Mouse (Mus musculus): Measurements from ENCODE around the gene Psma7. TPM values are rescaled to one million over a fixed set of nuclear protein-coding genes. Genes with fewer than 3 reads are reported as not detected.
A peak's percentile ranks its signal among the peaks of the same experiment; 100 is the strongest.

Gene Psma7
- polyA plus RNA-seq, 1 experiment from 2014 or later: 423 TPM

DNA sequence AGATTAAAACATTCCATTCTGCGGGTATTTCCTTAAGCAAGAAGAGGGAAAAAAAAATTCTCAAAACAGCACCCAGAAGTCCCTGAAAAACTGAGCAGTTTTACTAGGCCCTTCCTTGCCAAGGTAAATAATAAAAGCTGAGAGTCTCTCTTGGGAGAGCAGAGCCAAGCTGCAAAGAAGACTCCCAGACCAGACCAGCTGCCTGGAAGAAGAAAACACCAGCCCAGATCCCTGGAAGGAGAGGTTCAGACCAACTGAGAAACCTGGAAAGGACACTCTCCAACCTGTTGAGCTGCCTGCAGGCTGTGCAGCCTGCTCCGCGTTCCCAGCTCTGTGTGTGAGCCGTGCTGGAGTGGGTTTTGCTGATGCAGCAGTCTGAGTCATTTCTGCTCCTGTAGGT is 24.6 kb downstream of the Psma7 start:
- Histone ChIP-seq H3K4me3 (ENCODE audit: low read depth, low read length) (no peak overlapping the region), H3K9me3 (ENCODE audit: control insufficient read depth) (no peaks in the 10 kb centered on the region), H3K4me2 (replicated peaks; ENCODE audit: low read depth) (no peak overlapping the region), H3K27me3 (replicated peaks; ENCODE audit: control insufficient read depth, insufficient read depth, low read length) (peaks cover 6% of the 10 kb centered on the region; the same call in 1 of the 2 replicates), H3K4me1 (replicated peaks; ENCODE audit: control insufficient read depth, insufficient read depth, low read length) (no peaks in the 10 kb centered on the region), H3K9ac (ENCODE audit: low read depth, low read length) (no peak overlapping the region), H3K27ac (ENCODE audit: low read depth, low read length) (no peak overlapping the region), H3K36me3 (ENCODE audit: control insufficient read depth, insufficient read depth) (no peaks in the 10 kb centered on the region)
- 49% methylated on average over 4 of the region's 4 CpGs for WGBS
- ATAC-seq: no peak
- no peak for TF ChIP-seq CTCF (IDR thresholded peaks at IDR 0.05; ENCODE audit: low read depth)

DNA sequence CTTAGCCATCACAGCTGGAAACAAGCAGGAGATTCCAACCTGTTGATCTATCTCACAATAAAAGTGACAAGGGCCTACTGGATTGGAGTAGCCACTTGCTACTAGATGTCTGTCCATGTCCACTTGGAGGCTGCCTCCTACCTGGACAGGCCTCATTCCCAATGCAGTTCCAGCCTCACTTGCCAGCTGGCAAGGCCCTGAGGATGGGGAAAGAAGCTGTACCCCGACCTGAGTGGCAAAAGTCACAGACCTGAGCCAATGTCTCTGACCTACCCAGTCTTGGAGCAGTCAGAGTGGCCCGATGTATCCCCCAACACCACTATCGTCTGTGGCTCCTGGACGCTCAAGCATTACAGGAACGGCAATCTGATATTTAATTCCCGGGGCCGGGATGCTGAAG is 28.5 kb downstream of the Psma7 start:
- Histone ChIP-seq H3K36me3 (ENCODE audit: control insufficient read depth, insufficient read depth) (no peaks in the 10 kb centered on the region), H3K9ac (ENCODE audit: low read depth, low read length) (no peak overlapping the region), H3K4me2 (replicated peaks; ENCODE audit: low read depth) (no peak overlapping the region), H3K4me1 (replicated peaks; ENCODE audit: control insufficient read depth, insufficient read depth, low read length) (no peaks in the 10 kb centered on the region), H3K27me3 (replicated peaks; ENCODE audit: control insufficient read depth, insufficient read depth, low read length) (no peaks in the 10 kb centered on the region), H3K9me3 (ENCODE audit: control insufficient read depth) (0 out of 2 replicates have a peak, but pooled peaks cover under 1% of the 10 kb centered on the region), H3K27ac (ENCODE audit: low read depth, low read length) (no peak overlapping the region), H3K4me3 (ENCODE audit: low read depth, low read length) (no peak overlapping the region)
- WGBS: 89% methylated on average over 7 of the region's 7 CpGs
- no peak for TF ChIP-seq CTCF (IDR thresholded peaks at IDR 0.05; ENCODE audit: low read depth)
- no peak for ATAC-seq

DNA sequence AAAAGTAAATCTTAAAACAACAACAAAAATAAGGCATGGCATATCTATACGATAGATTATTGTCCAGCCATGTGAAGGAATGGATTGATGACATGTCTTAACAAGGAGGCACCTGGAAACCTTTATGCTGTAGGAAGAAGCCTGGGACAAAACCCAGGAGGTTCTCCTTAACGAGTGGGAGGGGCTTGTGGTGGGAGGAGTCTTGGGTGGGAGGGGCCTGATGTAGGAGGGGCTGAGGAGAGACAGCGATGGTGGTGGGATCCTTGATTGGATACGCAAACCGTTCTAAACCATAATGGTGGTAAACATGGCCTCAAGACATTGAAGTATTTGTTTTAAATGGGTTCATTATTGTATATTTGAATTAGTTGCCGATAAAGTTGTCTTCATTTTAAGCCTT is 30.9 kb downstream of the Psma7 start:
- Histone ChIP-seq H3K9me3 (ENCODE audit: control insufficient read depth) (0 out of 2 replicates have a peak, but pooled peaks cover 3% of the 10 kb centered on the region), H3K9ac (ENCODE audit: low read depth, low read length) (no peak overlapping the region), H3K27me3 (replicated peaks; ENCODE audit: control insufficient read depth, insufficient read depth, low read length) (no peaks in the 10 kb centered on the region), H3K4me1 (replicated peaks; ENCODE audit: control insufficient read depth, insufficient read depth, low read length) (no peaks in the 10 kb centered on the region), H3K4me2 (replicated peaks; ENCODE audit: low read depth) (no peak overlapping the region), H3K4me3 (ENCODE audit: low read depth, low read length) (no peak overlapping the region), H3K36me3 (ENCODE audit: control insufficient read depth, insufficient read depth) (no peaks in the 10 kb centered on the region), H3K27ac (ENCODE audit: low read depth, low read length) (no peak overlapping the region)
- TF ChIP-seq CTCF (IDR thresholded peaks at IDR 0.05; ENCODE audit: low read depth): no peak
- WGBS: 86% methylated on average over 6 of the region's 6 CpGs
- no peak for ATAC-seq

DNA sequence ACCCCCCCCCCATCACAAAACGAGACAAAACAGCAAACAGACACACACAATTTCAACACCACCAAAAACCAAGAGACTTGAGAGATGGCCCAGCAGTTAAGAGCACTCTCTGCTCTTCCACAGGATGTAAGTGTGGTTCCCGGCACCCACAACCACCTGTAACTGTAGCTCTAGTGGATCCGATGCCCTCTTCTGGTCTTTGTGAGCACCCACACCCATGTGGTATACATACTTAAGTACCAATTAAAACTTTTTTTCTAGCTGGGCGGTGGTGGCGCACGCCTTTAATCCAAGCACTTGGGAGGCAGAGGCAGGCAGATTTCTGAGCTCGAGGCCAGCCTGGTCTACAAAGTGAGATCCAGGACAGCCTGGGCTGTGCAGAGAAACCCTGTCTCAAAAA is 31.5 kb downstream of the Psma7 start:
- 0 out of 2 replicates have a peak, but pooled peaks cover 3% of the 10 kb centered on the region for H3K9me3 ChIP-seq (ENCODE audit: control insufficient read depth)
- WGBS: 95% methylated on average over 7 of the region's 7 CpGs

DNA sequence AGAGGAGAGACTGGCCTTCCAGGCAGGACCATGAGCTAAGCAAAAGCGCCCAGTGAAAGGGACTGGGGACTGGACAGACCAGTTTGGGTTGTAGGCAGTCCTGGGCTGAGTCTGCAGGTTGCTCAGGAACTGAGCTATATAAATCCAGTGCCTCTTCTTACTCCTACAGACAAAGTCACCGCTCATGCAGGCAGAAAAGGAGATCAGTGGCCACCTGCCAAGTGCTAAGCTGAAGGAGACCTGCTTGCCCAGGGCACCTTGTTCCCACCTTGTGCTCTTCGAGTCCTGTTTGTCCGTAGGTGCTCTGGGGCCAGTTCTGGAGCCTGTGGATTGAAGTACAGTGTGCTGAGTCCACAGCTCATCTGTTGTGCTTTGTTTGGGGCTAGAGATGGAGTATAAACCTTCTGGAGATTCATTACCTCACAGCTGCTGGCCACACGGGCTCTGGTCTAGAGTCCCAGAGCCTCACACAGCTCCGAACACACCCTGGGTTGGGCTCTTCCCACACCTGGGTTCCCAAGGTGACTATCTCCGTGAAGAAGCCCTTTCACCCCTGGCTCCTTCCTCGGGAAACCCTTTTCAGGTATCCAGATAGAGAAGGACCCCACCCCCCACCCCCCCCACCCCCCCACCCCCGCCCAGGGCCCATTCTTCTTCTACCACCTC is 35.7 kb downstream of the Psma7 start:
- TF ChIP-seq CTCF (IDR thresholded peaks at IDR 0.05; ENCODE audit: low read depth): no peak

More for the DNA sequence above, 31.5 kb downstream of the Psma7 start:
- ATAC-seq: no peak
- H3K4me1 ChIP-seq (replicated peaks; ENCODE audit: control insufficient read depth, insufficient read depth, low read length): no peaks in the 10 kb centered on the region
- no peak overlapping the region for H3K9ac ChIP-seq (ENCODE audit: low read depth, low read length)
- H3K4me2 ChIP-seq (replicated peaks; ENCODE audit: low read depth): no peak overlapping the region
- no peaks in the 10 kb centered on the region for H3K27me3 ChIP-seq (replicated peaks; ENCODE audit: control insufficient read depth, insufficient read depth, low read length)
- no peak overlapping the region for H3K27ac ChIP-seq (ENCODE audit: low read depth, low read length)
- H3K4me3 ChIP-seq (ENCODE audit: low read depth, low read length): no peak overlapping the region
- H3K36me3 ChIP-seq (ENCODE audit: control insufficient read depth, insufficient read depth): no peaks in the 10 kb centered on the region
- TF ChIP-seq CTCF (IDR thresholded peaks at IDR 0.05; ENCODE audit: low read depth): no peak

DNA sequence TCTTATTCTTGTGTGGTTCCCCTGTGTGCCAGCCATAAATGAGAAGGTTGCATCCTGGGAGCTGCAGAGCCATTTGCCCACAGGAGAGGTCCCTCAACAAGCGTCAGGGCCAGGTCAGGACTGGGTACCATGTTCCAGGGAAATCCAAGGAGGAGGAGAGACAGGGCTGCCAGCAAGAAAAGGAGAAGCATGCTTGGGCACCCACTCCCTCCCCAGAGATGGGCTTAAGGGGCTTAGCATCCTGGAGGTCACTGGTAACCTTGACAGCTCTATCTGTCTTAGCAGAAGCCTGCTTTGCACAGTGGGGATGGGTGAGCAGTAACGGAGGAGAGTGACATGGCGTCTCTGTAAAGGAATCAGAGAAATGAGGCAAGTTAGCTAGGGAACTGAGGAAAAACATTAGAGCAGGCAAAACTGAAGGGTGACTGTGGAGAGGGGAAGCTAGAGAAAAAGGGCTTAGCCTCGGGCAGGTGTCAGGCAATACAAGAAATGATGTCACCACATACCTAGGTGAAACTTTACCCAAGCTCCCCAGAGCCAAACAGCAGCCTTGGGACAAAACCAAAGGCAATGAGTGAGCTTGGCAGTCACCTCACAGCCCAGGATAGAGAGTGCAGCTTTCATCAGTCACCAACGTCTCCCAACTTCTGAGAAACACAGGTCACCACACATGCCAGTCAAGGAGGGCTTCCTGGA is 36.4 kb downstream of the Psma7 start:
- Histone ChIP-seq H3K4me2 (replicated peaks; ENCODE audit: low read depth) (no peak overlapping the region), H3K9me3 (ENCODE audit: control insufficient read depth) (0 out of 2 replicates have a peak, but pooled peaks cover 3% of the 10 kb centered on the region), H3K4me1 (replicated peaks; ENCODE audit: control insufficient read depth, insufficient read depth, low read length) (no peaks in the 10 kb centered on the region), H3K36me3 (ENCODE audit: control insufficient read depth, insufficient read depth) (no peaks in the 10 kb centered on the region), H3K27ac (ENCODE audit: low read depth, low read length) (no peak overlapping the region), H3K27me3 (replicated peaks; ENCODE audit: control insufficient read depth, insufficient read depth, low read length) (no peaks in the 10 kb centered on the region), H3K9ac (ENCODE audit: low read depth, low read length) (no peak overlapping the region), H3K4me3 (ENCODE audit: low read depth, low read length) (no peak overlapping the region)
- no peak for ATAC-seq
- no peak for TF ChIP-seq CTCF (IDR thresholded peaks at IDR 0.05; ENCODE audit: low read depth)
- WGBS: 51% methylated on average over 5 of the region's 5 CpGs

More for the DNA sequence above, 35.7 kb downstream of the Psma7 start:
- H3K4me3 ChIP-seq (ENCODE audit: low read depth, low read length): no peak overlapping the region
- H3K9me3 ChIP-seq (ENCODE audit: control insufficient read depth): 0 out of 2 replicates have a peak, but pooled peaks cover 3% of the 10 kb centered on the region
- no peaks in the 10 kb centered on the region for H3K36me3 ChIP-seq (ENCODE audit: control insufficient read depth, insufficient read depth)
- H3K9ac ChIP-seq (ENCODE audit: low read depth, low read length): no peak overlapping the region
- ATAC-seq: peak; percentile 54; the same call in 1 of the 2 replicates
- H3K27ac ChIP-seq (ENCODE audit: low read depth, low read length): no peak overlapping the region
- 0 out of 2 replicates have a peak overlapping the region, but pooled peaks have one; percentile 2 for H3K4me2 ChIP-seq (replicated peaks; ENCODE audit: low read depth)
- 22% methylated on average over 9 of the region's 9 CpGs for WGBS
- H3K27me3 ChIP-seq (replicated peaks; ENCODE audit: control insufficient read depth, insufficient read depth, low read length): no peaks in the 10 kb centered on the region
- no peaks in the 10 kb centered on the region for H3K4me1 ChIP-seq (replicated peaks; ENCODE audit: control insufficient read depth, insufficient read depth, low read length)

Measured in intestine, postnatal 0 days (tissue).